Mouse (Mus musculus): ENCODE results near the gene Serpinb8. TPM values are rescaled to one million over a fixed set of nuclear protein-coding genes. Genes with fewer than 3 reads are reported as not detected.

The Serpinb8 gene
- total RNA-seq (2021): 1 to 10 TPM; 2.0 to 2.1 TPM
- long read RNA-seq, experiment 1, partial matches to known transcripts: 0 of 2 reads
- long read RNA-seq, experiment 1, other reads (novel, unspliced or antisense): 2 of 2 reads
- long read RNA-seq, experiment 2, partial matches to known transcripts: 1 of 1 reads
- long read RNA-seq, experiment 2, other reads (novel, unspliced or antisense): 0 of 1 reads

- no peak for TF ChIP-seq CTCF (conservative IDR thresholded peaks at IDR 0.05)
- Histone ChIP-seq H3K4me3 (peak within 1 kb of the TSS; percentile 40), H3K27ac (peak within 1 kb of the TSS; percentile 76)
- DNase-seq (ENCODE audit: low spot score in 2 of 2): peak; percentile 33 to 51
Measured at GRCm38 (mm10) chr1:107589691-107590470, at the start of gene Serpinb8. Gene Serpinb8 (plus strand): TSS chr1:107590006.

- H3K27ac ChIP-seq: no peak overlapping the region
- no peak for TF ChIP-seq CTCF (conservative IDR thresholded peaks at IDR 0.05)
- no peak for DNase-seq (ENCODE audit: low spot score in 2 of 2)
- no peak overlapping the region for H3K4me3 ChIP-seq
Measured at GRCm38 (mm10) chr1:107559494-107559893, 30.3 kb upstream of the Serpinb8 start.

- Histone ChIP-seq H3K27ac (no peak overlapping the region), H3K4me3 (no peak overlapping the region)
- peak; percentile 75 for TF ChIP-seq CTCF (conservative IDR thresholded peaks at IDR 0.05)
- DNase-seq (ENCODE audit: low spot score in 2 of 2): peak in 1 of 2 experiments; percentile 10
Measured at GRCm38 (mm10) chr1:107562110-107562509, 27.7 kb upstream of the Serpinb8 start.

GRCm38 (mm10) chr1:107565644-107566043 is 24.2 kb upstream of the Serpinb8 start:
- Histone ChIP-seq H3K27ac (no peak overlapping the region), H3K4me3 (no peak overlapping the region)
- peak; percentile 63 for TF ChIP-seq CTCF (conservative IDR thresholded peaks at IDR 0.05)
- peak in 1 of 2 experiments; percentile 17 for DNase-seq (ENCODE audit: low spot score in 2 of 2)

GRCm38 (mm10) chr1:107576094-107576493 is 13.7 kb upstream of the Serpinb8 start:
- no peak overlapping the region for H3K27ac ChIP-seq
- DNase-seq (ENCODE audit: low spot score in 2 of 2): no peak
- TF ChIP-seq CTCF (conservative IDR thresholded peaks at IDR 0.05): no peak
- no peak overlapping the region for H3K4me3 ChIP-seq

GRCm38 (mm10) chr1:107577514-107577913 is 12.3 kb upstream of the Serpinb8 start:
- no peak for TF ChIP-seq CTCF (conservative IDR thresholded peaks at IDR 0.05)
- H3K27ac ChIP-seq: no peak overlapping the region
- H3K4me3 ChIP-seq: no peak overlapping the region
- no peak for DNase-seq (ENCODE audit: low spot score in 2 of 2)

GRCm38 (mm10) chr1:107581220-107581619 is 8.6 kb upstream of the Serpinb8 start:
- peak; percentile 14 to 36 for DNase-seq (ENCODE audit: low spot score in 2 of 2)
- H3K27ac ChIP-seq: no peak overlapping the region
- H3K4me3 ChIP-seq: no peak overlapping the region
- no peak for TF ChIP-seq CTCF (conservative IDR thresholded peaks at IDR 0.05)

GRCm38 (mm10) chr1:107582900-107583299 is 6.9 kb upstream of the Serpinb8 start:
- no peak for DNase-seq (ENCODE audit: low spot score in 2 of 2)
- Histone ChIP-seq H3K27ac (no peak overlapping the region), H3K4me3 (no peak overlapping the region)
- no peak for TF ChIP-seq CTCF (conservative IDR thresholded peaks at IDR 0.05)

- Histone ChIP-seq H3K27ac (no peak overlapping the region), H3K4me3 (no peak overlapping the region)
- DNase-seq (ENCODE audit: low spot score in 2 of 2): no peak
- no peak for TF ChIP-seq CTCF (conservative IDR thresholded peaks at IDR 0.05)
Measured at GRCm38 (mm10) chr1:107583958-107584376, 5.8 kb upstream of the Serpinb8 start.

GRCm38 (mm10) chr1:107584932-107585331 is 4.9 kb upstream of the Serpinb8 start:
- TF ChIP-seq CTCF (conservative IDR thresholded peaks at IDR 0.05): no peak
- DNase-seq (ENCODE audit: low spot score in 2 of 2): no peak
- Histone ChIP-seq H3K4me3 (no peak overlapping the region), H3K27ac (no peak overlapping the region)

- H3K27ac ChIP-seq: no peak overlapping the region
Measured at GRCm38 (mm10) chr1:107586196-107586595, 3.6 kb upstream of the Serpinb8 start.

GRCm38 (mm10) chr1:107588206-107588605 is 1.6 kb upstream of the Serpinb8 start:
- no peak overlapping the region for H3K27ac ChIP-seq
- no peak for TF ChIP-seq CTCF (conservative IDR thresholded peaks at IDR 0.05)
- no peak overlapping the region for H3K4me3 ChIP-seq
- DNase-seq (ENCODE audit: low spot score in 2 of 2): no peak

More at GRCm38 (mm10) chr1:107586196-107586595, 3.6 kb upstream of the Serpinb8 start:
- no peak for TF ChIP-seq CTCF (conservative IDR thresholded peaks at IDR 0.05)
- DNase-seq (ENCODE audit: low spot score in 2 of 2): no peak
- H3K4me3 ChIP-seq: no peak overlapping the region

GRCm38 (mm10) chr1:107588642-107589041 is 1.2 kb upstream of the Serpinb8 start:
- no peak for DNase-seq (ENCODE audit: low spot score in 2 of 2)
- H3K4me3 ChIP-seq: no peak overlapping the region
- no peak for TF ChIP-seq CTCF (conservative IDR thresholded peaks at IDR 0.05)
- H3K27ac ChIP-seq: no peak overlapping the region

- no peak for DNase-seq (ENCODE audit: low spot score in 2 of 2)
- TF ChIP-seq CTCF (conservative IDR thresholded peaks at IDR 0.05): no peak
- no peak overlapping the region for H3K4me3 ChIP-seq
- H3K27ac ChIP-seq: no peak overlapping the region
Measured at GRCm38 (mm10) chr1:107592644-107593043, 2.8 kb downstream of the Serpinb8 start.

Measured in layer of hippocampus, adult 2 months (tissue).